Mouse (Mus musculus) mouse embryonic stem cell (cell line): ENCODE measurements at regions not wholly inside any gene's neighbourhood (a gene's known extent, or its start where the extent isn't known, plus 50 kb on each side); places are given as distances from the start of the nearest gene placed in this dataset.

Experiments
- in situ Hi-C, 2 experiments: fragments of 300-500 bp; cut with MboI; formaldehyde crosslinking; loops; 1 replicate in 1 of 2; 3 replicates in 1 of 2; pipeline ENCODE4 v1.14.3; 2019 to 2020; ENCODE audit warnings: low sequenced_read_pairs in 2 of 2, low pct_unique_long_range_greater_than_20kb in 1 of 2, mixed read lengths in 1 of 2; ENCODE audit not compliant: unreplicated experiment in 1 of 2

DNA sequence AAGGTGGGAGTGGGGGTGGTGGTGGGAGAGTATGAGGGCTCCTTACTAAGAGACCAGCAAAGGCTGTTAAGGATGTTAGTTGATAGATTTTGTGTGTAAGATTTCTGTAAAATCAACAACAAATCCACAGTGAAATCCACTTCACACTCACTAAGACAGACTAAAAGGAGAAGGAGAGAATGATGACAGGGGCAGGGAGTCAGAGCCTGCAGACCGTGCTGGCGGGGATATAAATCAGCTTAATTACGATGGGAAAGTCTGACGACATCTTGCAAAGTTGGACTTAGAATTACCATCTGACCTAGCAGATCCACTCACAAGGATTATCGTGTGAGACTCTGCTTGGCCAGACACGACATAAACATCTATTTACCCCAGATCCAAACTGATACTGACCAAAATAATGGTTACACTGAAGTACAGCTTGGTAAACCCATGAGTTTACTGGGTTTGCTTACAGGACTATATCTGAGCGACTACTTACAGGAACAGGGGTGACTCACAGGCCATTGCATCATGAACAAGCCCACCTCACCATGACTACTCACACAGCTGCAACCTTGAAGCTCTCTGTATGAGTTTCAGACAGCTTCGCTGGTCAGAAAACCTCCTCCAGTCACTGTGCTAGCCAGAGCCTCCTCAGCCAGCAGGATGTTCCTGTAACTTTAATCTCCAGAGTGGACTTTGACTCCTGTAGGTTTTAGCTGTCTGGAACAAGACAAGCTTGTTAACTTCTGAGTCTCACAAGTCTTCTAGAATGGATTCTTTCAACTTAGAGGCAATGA, 50.5 kb upstream of the Ednra start:
- in situ Hi-C loops: no loop called here

GRCm38 (mm10) chr8:77775526-77775925, 51.3 kb upstream of the Ednra start:
- in situ Hi-C loops: no loop called here

DNA sequence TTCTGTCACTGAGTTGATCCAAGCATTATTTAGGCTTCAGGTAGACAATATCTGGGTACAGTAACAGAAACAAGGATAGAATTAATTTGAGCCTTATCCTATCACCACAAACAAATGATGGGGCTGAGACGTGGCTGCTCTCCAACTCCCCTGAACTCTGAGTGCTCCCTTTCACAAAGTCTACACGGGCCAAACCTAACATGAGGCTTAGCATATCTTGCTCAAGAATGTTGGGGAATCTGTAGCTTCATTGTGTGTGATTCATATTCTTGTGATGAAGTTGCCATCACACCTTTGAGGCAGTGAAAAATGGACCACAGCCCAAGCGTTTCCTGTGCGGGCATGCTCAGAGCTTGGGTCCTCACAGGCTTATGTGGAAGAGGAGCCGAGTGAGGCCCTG, 53.3 kb upstream of the Ednra start:
- in situ Hi-C loops: no loop called here

DNA sequence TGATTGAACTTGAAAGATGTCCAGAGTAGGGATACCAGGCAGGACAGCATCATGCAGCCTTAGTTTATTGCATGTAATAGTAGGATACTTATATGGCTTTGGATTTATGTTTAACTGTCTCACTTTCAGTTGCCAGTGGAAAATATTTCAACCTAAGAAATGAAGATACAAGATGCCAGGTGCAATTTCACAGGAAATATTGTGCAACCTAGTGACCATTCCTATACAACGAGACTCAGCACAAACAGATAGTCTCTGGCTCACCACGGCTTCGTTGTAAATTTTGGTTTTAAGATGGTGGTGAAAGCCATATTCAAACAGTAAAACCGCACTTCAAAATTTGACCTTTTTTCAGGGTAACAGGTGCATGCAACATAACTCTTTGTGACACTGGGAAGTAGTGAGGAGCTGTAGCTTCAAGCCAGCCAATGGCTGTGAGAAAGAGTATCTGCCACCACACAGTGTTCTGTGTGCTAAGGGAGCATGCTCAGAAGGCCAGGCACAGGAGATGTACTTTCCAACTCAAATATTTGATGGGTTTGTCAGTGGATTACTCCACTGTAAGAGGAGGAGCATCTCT, 61.5 kb upstream of the Ednra start:
- in situ Hi-C loops: no loop called here

GRCm38 (mm10) chr8:77794911-77795310, 70.6 kb upstream of the Ednra start:
- in situ Hi-C loops: no loop called here

DNA sequence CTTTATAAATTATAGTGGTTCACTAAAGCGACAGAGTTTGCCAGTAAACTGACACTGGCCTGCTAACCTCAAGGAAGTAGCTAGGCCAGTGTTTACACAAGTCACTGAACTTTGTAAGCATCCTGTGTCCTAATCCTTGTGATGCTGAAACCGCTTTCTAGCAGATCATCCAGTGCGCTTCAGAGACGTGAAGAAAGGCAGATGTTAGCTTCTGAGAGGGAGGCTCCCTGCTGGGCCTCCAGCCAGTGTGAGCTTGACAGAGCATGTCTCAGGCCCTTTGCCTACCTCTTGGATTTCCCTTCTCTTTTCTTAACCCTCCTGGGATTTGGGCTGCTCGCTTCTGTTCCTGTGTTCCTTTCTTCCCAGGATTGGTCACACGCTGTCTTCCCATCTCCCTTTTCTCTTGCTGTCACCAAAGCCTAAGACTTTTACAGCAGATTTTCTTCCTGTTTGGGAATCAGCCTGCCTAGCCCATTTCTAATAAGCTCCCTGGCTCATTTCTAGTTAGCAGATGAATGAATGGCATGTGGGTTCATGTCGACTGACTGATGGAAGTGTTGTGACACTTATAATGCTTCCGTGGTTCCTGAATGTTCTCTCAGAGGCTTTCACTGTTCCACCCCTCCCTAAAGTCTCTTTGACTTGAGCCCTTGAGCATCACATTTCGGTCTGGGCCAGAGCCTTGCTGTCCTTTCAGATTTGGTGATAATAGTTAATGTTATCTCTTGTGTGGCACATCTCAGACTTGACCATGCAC, 79.1 kb upstream of the Ednra start:
- in situ Hi-C loops: no loop called here

DNA sequence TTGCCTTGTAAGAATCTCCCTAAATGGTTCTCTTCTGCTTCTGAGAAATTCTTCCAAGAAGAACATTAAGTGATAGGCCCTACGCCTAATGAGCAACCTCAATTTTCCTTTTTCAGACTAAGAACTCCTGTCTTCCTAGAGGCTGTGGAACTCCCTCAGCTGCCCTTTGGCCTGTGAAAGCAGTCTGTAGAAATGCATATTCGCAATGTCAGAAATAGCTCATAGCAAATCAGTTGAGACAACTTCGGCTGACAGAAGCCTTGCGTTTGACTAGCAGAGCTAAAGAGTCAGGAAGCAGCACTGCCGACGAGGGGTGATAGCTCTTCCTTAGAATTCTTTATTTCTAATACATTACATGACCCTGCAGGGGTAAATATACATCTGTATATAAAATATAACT, 80.3 kb upstream of the Ednra start:
- in situ Hi-C loops: no loop called here

DNA sequence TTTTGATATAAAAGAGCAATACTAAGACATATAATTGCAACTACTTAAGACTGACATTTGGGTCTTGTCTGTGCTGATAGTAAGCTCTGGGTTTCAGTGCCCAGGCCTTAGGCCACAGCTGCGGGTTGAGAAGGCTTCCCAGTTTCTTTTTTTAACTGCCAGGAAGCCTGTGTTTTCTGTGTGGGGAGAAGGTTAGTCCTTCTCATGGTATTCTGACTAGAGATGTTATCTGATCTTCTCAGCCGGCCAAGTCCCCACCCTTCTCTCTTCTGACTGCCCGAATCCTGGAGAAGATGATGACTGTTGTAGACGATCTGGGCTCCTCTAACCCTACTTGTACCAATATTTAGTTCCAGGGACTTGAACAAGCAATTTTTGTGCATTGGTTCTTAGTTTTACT, 80.7 kb upstream of the Ednra start:
- in situ Hi-C loops: no loop called here

- in situ Hi-C loops: no loop called here
Observed at GRCm38 (mm10) chr8:77805657-77806056, 81.4 kb upstream of the Ednra start.

DNA sequence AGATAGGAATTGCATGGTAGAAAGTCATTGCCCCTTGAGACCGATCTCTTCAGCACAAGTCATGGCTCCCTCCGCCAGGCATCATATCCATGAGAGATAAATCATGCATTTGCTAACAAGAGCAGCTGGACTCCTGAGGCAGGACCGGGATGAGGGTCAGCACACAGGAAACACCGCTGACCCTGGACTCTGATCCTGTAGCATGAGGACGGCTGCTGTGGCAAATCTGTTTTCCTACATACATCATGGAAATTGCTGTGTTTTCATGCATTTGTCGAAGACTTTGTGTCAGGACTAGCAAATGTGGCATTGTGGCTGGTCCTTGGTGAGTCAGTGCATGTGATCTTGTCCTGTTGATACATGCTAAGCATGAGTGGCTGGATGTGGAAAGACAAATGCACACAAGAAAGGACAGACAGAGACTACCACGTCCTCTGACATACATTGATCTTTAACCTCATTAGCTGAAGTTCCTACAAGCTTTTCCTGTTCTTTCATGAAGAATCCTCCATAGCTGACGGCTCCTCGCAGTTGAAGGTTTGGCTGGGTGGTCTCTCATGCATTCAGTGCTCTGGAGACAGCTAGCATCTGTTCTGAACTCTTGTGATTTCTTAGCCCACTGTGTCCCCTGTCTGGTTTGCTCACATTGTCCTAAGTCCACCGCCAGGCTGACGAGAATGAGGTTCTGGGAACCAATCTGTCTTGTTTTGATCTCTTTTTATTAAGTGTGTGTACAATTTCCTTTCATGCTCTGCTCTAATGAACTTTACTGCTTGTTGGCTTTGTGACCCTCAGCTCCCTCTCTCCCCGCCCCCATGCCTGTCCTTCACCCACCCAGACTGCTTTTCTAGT, 90.8 kb upstream of the Ednra start:
- in situ Hi-C loops: no loop called here

GRCm38 (mm10) chr8:77815648-77815971, 91.3 kb upstream of the Ednra start:
- in situ Hi-C loops: no loop called here

DNA sequence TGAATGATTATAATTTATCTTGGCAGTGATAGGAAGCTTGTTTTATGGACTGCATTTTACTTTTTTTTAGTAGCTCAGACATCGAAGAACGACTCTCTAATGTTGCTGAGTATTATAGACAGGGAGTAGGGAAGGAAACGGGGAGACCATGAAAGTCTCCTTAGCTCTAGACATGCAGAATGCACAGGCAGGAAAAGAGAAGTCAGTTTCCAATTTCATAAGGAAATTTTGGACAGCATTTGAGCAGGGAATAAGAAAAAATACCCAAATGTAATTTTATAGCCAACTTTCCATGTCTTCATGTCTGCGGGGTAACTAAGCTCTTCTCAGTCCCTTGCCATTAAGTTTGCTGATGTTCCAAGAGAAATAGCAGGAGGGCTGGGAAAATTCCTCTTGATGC, 92.0 kb upstream of the Ednra start:
- in situ Hi-C loops: no loop called here

GRCm38 (mm10) chr8:77825786-77826185, 101.5 kb upstream of the Ednra start:
- in situ Hi-C loops: no loop called here

- in situ Hi-C loops: no loop called here
Observed at GRCm38 (mm10) chr8:77826255-77826654, 102.0 kb upstream of the Ednra start.

DNA sequence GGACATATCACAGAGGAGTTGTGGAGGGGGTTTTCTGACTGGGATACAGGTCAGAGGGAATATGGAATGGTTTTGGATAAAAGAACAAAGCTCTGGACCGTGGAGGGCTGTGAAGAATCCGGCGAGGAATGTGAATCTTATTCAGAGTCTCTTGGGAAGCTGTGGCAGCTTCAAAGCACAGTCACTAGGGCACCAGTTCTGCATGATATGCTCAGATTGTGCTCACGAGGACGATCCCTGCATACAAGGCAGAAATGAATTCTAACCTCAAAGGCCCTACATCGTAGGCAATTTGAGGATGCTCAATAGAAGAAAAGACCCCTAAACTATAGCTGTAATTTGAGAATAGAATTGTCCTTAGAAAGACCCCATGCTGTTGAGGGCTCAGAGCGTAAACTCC, 103.8 kb upstream of the Ednra start:
- in situ Hi-C loops: no loop called here

- in situ Hi-C loops: no loop called here
Observed at GRCm38 (mm10) chr8:77829126-77829748, 105.0 kb upstream of the Ednra start.

GRCm38 (mm10) chr8:77829764-77830163, 105.5 kb upstream of the Ednra start:
- in situ Hi-C loops: no loop called here

DNA sequence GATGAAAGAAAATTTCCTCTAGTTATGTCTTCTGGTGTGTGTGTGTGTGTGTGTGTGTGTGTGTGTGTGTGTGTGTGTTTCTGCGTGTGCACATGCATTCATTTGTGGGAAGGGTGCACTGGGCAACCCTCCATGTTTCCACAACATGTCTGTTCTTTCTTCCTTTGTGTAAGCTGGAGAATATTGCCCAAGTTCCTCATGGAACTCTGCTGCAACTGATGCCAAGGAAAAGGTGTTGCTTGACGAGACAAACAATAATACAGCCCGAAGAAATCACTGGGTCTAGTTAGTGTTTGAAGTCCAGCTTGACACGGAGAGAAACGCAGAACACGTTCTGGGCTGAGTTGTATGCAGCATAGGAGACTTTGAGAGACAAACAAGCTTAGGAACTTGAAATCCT, 110.0 kb upstream of the Ednra start:
- in situ Hi-C loops: no loop called here
